In the genomic region with DNA sequence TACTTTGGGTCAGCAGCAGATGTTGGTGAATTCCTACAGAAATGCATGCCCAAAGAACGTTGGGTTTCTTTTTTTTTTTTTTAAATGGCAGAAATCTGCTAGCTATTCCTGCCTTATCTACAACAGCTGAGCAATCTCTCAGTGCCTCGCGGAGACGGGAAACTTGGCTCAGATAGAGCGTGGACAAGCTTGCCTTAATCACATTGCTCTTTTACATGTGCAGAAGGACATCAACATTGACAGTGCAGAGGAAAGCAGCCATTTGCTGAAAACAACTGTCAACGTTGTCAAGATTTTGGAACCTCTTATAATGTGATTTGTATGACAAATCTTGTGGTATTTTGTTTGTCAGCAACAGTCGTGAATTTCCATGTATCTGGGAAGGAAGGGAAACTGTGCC, we compare ENCODE assay signal across 14 mouse cellular contexts. TPM values are rescaled to one million over a fixed set of nuclear protein-coding genes. Genes with fewer than 3 reads are reported as not detected.
DNase-seq lines count a peak whose midpoint lies in the region; ATAC-seq and TF ChIP-seq lines count a peak whose summit lies in the region.
"Had no signal": no experiment of that assay in that cellular context is flagged by ENCODE, and none has a peak within 500 bp of the region (broad histone marks: within the 10 kb centered on the region; RNA-seq: fewer than 3 reads in every experiment).

No protein-coding gene starts in this region.

- TF ChIP-seq EP300 in heart, postnatal 0 days (IDR thresholded peaks at IDR 0.05; ENCODE audit: low read depth): no peak

- H3K9me3 ChIP-seq in heart, embryonic 11.5 days (replicated peaks; ENCODE audit: control insufficient read depth, low read length): no peaks in the 10 kb centered on the region
- no peaks in the 10 kb centered on the region for H3K9me3 ChIP-seq in heart, postnatal 0 days (replicated peaks; ENCODE audit: control insufficient read depth, low read length)
- H3K9me3 ChIP-seq: embryonic facial prominence, embryonic 13.5 days; hindbrain, embryonic 13.5 days; limb, embryonic 13.5 days had no signal

- no peak for ATAC-seq in heart, embryonic 11.5 days (replicated peaks; ENCODE audit: insufficient number of reproducible peaks, low FRiP score, low TSS enrichment)
- ATAC-seq in heart, postnatal 0 days (ENCODE audit: insufficient read depth, low read depth): no peak
- ATAC-seq: midbrain, embryonic 16.5 days had no signal

- no peak overlapping the region for H3K4me3 ChIP-seq in heart, embryonic 11.5 days (ENCODE audit: low read depth, low read length)
- no peak overlapping the region for H3K4me3 ChIP-seq in heart, postnatal 0 days (ENCODE audit: low read depth, low read length)
- H3K4me3 ChIP-seq: embryonic facial prominence, embryonic 13.5 days; hindbrain, embryonic 13.5 days; limb, embryonic 13.5 days had no signal

- H3K4me2 ChIP-seq in heart, embryonic 11.5 days: peak overlapping the region; percentile 27; the same call in 1 of the 2 replicates
- H3K4me2 ChIP-seq in heart, postnatal 0 days (ENCODE audit: low read depth, low read length): peak overlapping the region; percentile 34; the same call in 1 of the 2 replicates
- H3K4me2 ChIP-seq: embryonic facial prominence, embryonic 13.5 days; hindbrain, embryonic 13.5 days; limb, embryonic 13.5 days had no signal

- TF ChIP-seq CTCF in heart, postnatal 0 days (IDR thresholded peaks at IDR 0.05; ENCODE audit: low read depth): no peak

- no peak for DNase-seq in heart, postnatal 25 days (ENCODE audit: low spot score)
- peak; percentile 21 for DNase-seq in right cerebral cortex, adult 18-20 months
- DNase-seq in right cerebral cortex, postnatal 14 days: no peak
- peak; percentile 8 for DNase-seq in heart, postnatal 0 days (ENCODE audit: low spot score)
- DNase-seq in spleen, postnatal 36 days (ENCODE audit: low spot score in 2 of 2): no peak
- no peak for DNase-seq in thymus, postnatal 25 days
- DNase-seq: adrenal gland, postnatal 25 days; cerebellum, adult 2 months; kidney, adult 2 months had no signal

- no peaks in the 10 kb centered on the region for H3K27me3 ChIP-seq in heart, embryonic 11.5 days (ENCODE audit: control insufficient read depth, insufficient read depth, low read length)
- H3K27me3 ChIP-seq in heart, postnatal 0 days (ENCODE audit: control insufficient read depth, insufficient read depth, low read length): no peaks in the 10 kb centered on the region
- H3K27me3 ChIP-seq: embryonic facial prominence, embryonic 13.5 days; hindbrain, embryonic 13.5 days; limb, embryonic 13.5 days had no signal

- H3K27ac ChIP-seq in heart, embryonic 11.5 days (ENCODE audit: low read depth, low read length): no peak overlapping the region
- peak overlapping the region; percentile 44; the same call in 1 of the 2 replicates for H3K27ac ChIP-seq in heart, postnatal 0 days (ENCODE audit: low read depth)
- H3K27ac ChIP-seq: embryonic facial prominence, embryonic 13.5 days; hindbrain, embryonic 13.5 days; limb, embryonic 13.5 days had no signal

- H3K9ac ChIP-seq in heart, embryonic 11.5 days (ENCODE audit: low read depth, low read length): no peak overlapping the region
- H3K9ac ChIP-seq in heart, postnatal 0 days (replicated peaks; ENCODE audit: low read depth, low read length): no peak overlapping the region
- H3K9ac ChIP-seq: embryonic facial prominence, embryonic 13.5 days; hindbrain, embryonic 13.5 days; limb, embryonic 13.5 days had no signal

- 0 out of 2 replicates have a peak, but pooled peaks cover 3% of the 10 kb centered on the region for H3K4me1 ChIP-seq in heart, embryonic 11.5 days (ENCODE audit: control insufficient read depth, insufficient read depth, low read length)
- peaks cover 12% of the 10 kb centered on the region for H3K4me1 ChIP-seq in heart, postnatal 0 days (ENCODE audit: control insufficient read depth, insufficient read depth)
- H3K4me1 ChIP-seq: embryonic facial prominence, embryonic 13.5 days; hindbrain, embryonic 13.5 days; limb, embryonic 13.5 days had no signal

- intact Hi-C loops in heart, postnatal 25 days (cut with DNase I): no loop called here

- 18% methylated on average over 7 of the region's 7 CpGs for WGBS in heart, embryonic 11.5 days (ENCODE audit: insufficient replicate concordance)
- 9% methylated on average over 7 of the region's 7 CpGs for WGBS in heart, postnatal 0 days

- no peaks in the 10 kb centered on the region for H3K36me3 ChIP-seq in heart, embryonic 11.5 days (ENCODE audit: control insufficient read depth, insufficient read depth, low read length)
- H3K36me3 ChIP-seq in heart, postnatal 0 days (replicated peaks; ENCODE audit: control insufficient read depth, insufficient read depth, low read length): no peaks in the 10 kb centered on the region
- H3K36me3 ChIP-seq: embryonic facial prominence, embryonic 13.5 days; hindbrain, embryonic 13.5 days; limb, embryonic 13.5 days had no signal

RNA-seq across cellular contexts. Expression of gene Mef2c, which starts 22.5 kb away (rescaled TPM):
- 126 and 130 TPM in 2 replicates for polyA plus RNA-seq in heart, embryonic 11.5 days (2014; fragmentation: Nextera tagmentation; extraction: Ambion mirVana)
- total RNA-seq in heart, postnatal 25 days (2021): 10 to 100 TPM; 72.7 to 76.0 TPM
- 66.9 and 69.0 TPM in 2 replicates for total RNA-seq in heart, postnatal 0 days (2014; rRNA removed; ENCODE audit: low replicate concordance)
- 81.9 and 84.3 TPM in 2 replicates for polyA plus RNA-seq in heart, postnatal 0 days (2015; fragmentation: Nextera tagmentation; extraction: Ambion mirVana)

Comparison
In these comparisons a context has a peak if more than half of its experiments do, and no peak if none do; other contexts are left out.
1. DNase-seq: peak in right cerebral cortex, adult 18-20 months (single experiment) and heart, postnatal 0 days (single experiment); none in heart, postnatal 25 days (single experiment), right cerebral cortex, postnatal 14 days (single experiment), spleen, postnatal 36 days (0 of 2) and thymus, postnatal 25 days (single experiment).